Mouse (Mus musculus): Measurements from ENCODE around the gene Olfr769.
"Not testable (repeated sequence)": the region's sequence is repeated elsewhere in the genome, so short reads cannot be mapped to it uniquely, and the experiment has no call there.

The Olfr769 gene

GRCm38 (mm10) chr10:129117761-129118160, at the start of gene Olfr769:
Olfr769 (minus strand) TSS chr10:129117861.
- DNase-seq (ENCODE audit: low spot score in 2 of 2): no peak

- no peak for DNase-seq (ENCODE audit: low spot score in 2 of 2)
Observed at GRCm38 (mm10) chr10:129164651-129165050, 47.0 kb upstream of the Olfr769 start, which contains the start of gene Olfr771. Olfr771 (minus strand) TSS chr10:129164751.

- DNase-seq (ENCODE audit: low spot score in 2 of 2): no peak
Observed at GRCm38 (mm10) chr10:129138898-129139297, 21.2 kb upstream of the Olfr769 start, which contains the start of gene Olfr770. Olfr770 (minus strand) TSS chr10:129138998.

GRCm38 (mm10) chr10:129115146-129115545, 2.5 kb downstream of the Olfr769 start:
- no peak for DNase-seq (ENCODE audit: low spot score in 2 of 2)

GRCm38 (mm10) chr10:129101231-129101630, 16.4 kb downstream of the Olfr769 start:
- DNase-seq (ENCODE audit: low spot score in 2 of 2): no peak

- no peak for DNase-seq (ENCODE audit: low spot score in 2 of 2)
Observed at GRCm38 (mm10) chr10:129099275-129099674, 18.4 kb downstream of the Olfr769 start, which contains the start of gene Olfr768. Olfr768 (minus strand) TSS chr10:129099375.

GRCm38 (mm10) chr10:129082810-129083209, 34.9 kb downstream of the Olfr769 start, which contains the start of gene Olfr767:
Olfr767 (minus strand) TSS chr10:129082910.
- not testable (repeated sequence) for DNase-seq (ENCODE audit: low spot score in 2 of 2)

- DNase-seq (ENCODE audit: low spot score in 2 of 2): no peak
Observed at GRCm38 (mm10) chr10:129068877-129069276, 48.8 kb downstream of the Olfr769 start, which contains the start of gene Olfr766-ps1. Olfr766-ps1 (minus strand) TSS chr10:129068977.

Data from heart, adult 9 months (tissue).